Mouse (Mus musculus): ENCODE measurements at regions not wholly inside any gene's neighbourhood (a gene's known extent, or its start where the extent isn't known, plus 50 kb on each side); places are given as distances from the start of the nearest gene placed in this dataset.

GRCm38 (mm10) chr13:37531512-37532183 lies 186.6 kb downstream of the Ly86 start:
- DNase-seq (ENCODE audit: low read depth): no peak

GRCm38 (mm10) chr13:37532596-37533170 lies 187.7 kb downstream of the Ly86 start:
- no peak for DNase-seq (ENCODE audit: low read depth)

- DNase-seq (ENCODE audit: low read depth): no peak
These were observed 188.8 kb downstream of the Ly86 start for GRCm38 (mm10) chr13:37533851-37534250.

GRCm38 (mm10) chr13:37537330-37537729 lies 192.3 kb downstream of the Ly86 start:
- DNase-seq (ENCODE audit: low read depth): no peak

GRCm38 (mm10) chr13:37537793-37538192 lies 192.8 kb downstream of the Ly86 start:
- no peak for DNase-seq (ENCODE audit: low read depth)

GRCm38 (mm10) chr13:37540980-37541531 lies 196.0 kb downstream of the Ly86 start:
- no peak for DNase-seq (ENCODE audit: low read depth)

- DNase-seq (ENCODE audit: low read depth): peak; percentile 8
These were observed 196.7 kb downstream of the Ly86 start for GRCm38 (mm10) chr13:37541674-37542073.

GRCm38 (mm10) chr13:37542744-37543196 lies 197.8 kb downstream of the Ly86 start:
- no peak for DNase-seq (ENCODE audit: low read depth)

- DNase-seq (ENCODE audit: low read depth): no peak
These were observed 198.8 kb downstream of the Ly86 start for GRCm38 (mm10) chr13:37543788-37544187.

- DNase-seq (ENCODE audit: low read depth): no peak
These were observed 199.7 kb downstream of the Ly86 start for GRCm38 (mm10) chr13:37544696-37545095.

GRCm38 (mm10) chr13:37546556-37546955 lies 201.5 kb downstream of the Ly86 start:
- no peak for DNase-seq (ENCODE audit: low read depth)

GRCm38 (mm10) chr13:37550584-37550983 lies 205.6 kb downstream of the Ly86 start:
- DNase-seq (ENCODE audit: low read depth): no peak

- no peak for DNase-seq (ENCODE audit: low read depth)
These were observed 208.4 kb downstream of the Ly86 start for GRCm38 (mm10) chr13:37553392-37553791.

- DNase-seq (ENCODE audit: low read depth): no peak
These were observed 212.2 kb downstream of the Ly86 start for GRCm38 (mm10) chr13:37557183-37557582.

- DNase-seq (ENCODE audit: low read depth): no peak
These were observed 212.8 kb downstream of the Ly86 start for GRCm38 (mm10) chr13:37557766-37558165.

- no peak for DNase-seq (ENCODE audit: low read depth)
These were observed 214.0 kb downstream of the Ly86 start for GRCm38 (mm10) chr13:37559056-37559455.

- no peak for DNase-seq (ENCODE audit: low read depth)
These were observed 214.8 kb downstream of the Ly86 start for GRCm38 (mm10) chr13:37559706-37560313.

- DNase-seq (ENCODE audit: low read depth): no peak
These were observed 215.4 kb downstream of the Ly86 start for GRCm38 (mm10) chr13:37560387-37560786.

- DNase-seq (ENCODE audit: low read depth): no peak
These were observed 215.8 kb downstream of the Ly86 start for GRCm38 (mm10) chr13:37560800-37561199.

- DNase-seq (ENCODE audit: low read depth): no peak
These were observed 216.4 kb downstream of the Ly86 start for GRCm38 (mm10) chr13:37561437-37561836.

GRCm38 (mm10) chr13:37562141-37562540 lies 216.1 kb upstream of the Rreb1 start:
- no peak for DNase-seq (ENCODE audit: low read depth)

- no peak for DNase-seq (ENCODE audit: low read depth)
These were observed 215.5 kb upstream of the Rreb1 start for GRCm38 (mm10) chr13:37562652-37563051.

GRCm38 (mm10) chr13:37569051-37569450 lies 209.1 kb upstream of the Rreb1 start:
- DNase-seq (ENCODE audit: low read depth): no peak

Data from c-Kit-positive CD71-positive TER-119-negative erythroid progenitor cells, embryonic 14.5 days (primary cell).